8 mouse cellular contexts compared by ENCODE assay signal in the genomic region with DNA sequence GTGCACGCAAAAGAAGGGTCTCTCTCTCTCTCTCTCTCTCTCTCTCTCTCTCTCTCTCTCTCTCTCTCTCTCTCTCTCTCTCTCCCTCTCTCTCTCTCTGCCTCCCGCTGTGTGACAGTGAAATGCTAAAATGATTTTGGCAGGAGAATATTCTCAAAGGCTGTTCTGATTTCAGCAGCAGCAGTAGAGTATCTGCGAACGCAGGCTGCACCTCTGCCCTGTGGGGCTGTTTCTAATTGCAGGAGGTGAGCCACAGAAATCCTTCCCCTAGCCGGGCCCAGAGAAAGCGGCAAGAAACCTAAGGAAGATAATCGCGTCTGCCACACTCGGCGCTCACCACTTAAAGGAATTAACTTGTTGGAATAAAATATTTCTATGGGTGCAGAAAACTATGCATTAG.
DNase-seq lines count a peak whose midpoint lies in the region; ATAC-seq lines count a peak whose summit lies in the region.

No protein-coding gene starts in this region.

- DNase-seq in heart, postnatal 25 days (ENCODE audit: low spot score), result no peak
- DNase-seq in brain, embryonic 18.5 days (ENCODE audit: low read depth, low spot score), result peak; percentile 10
- no peak for DNase-seq in right cerebral cortex, adult 18-20 months
- no peak for DNase-seq in left cerebral cortex, adult 8-10 months (ENCODE audit: low spot score in 2 of 2)
- no peak for DNase-seq in layer of hippocampus, adult 11-12 months (ENCODE audit: low spot score)

- no peaks in the 10 kb centered on the region for H3K36me3 ChIP-seq in heart, embryonic 14.5 days (ENCODE audit: control insufficient read depth, insufficient read depth, low read length)
- H3K36me3 ChIP-seq in forebrain, embryonic 16.5 days (ENCODE audit: control insufficient read depth, insufficient read depth), result no peaks in the 10 kb centered on the region
- no peaks in the 10 kb centered on the region for H3K36me3 ChIP-seq in midbrain, embryonic 13.5 days

- 42% methylated on average over 10 of the region's 10 CpGs for WGBS in heart, embryonic 14.5 days
- 28% methylated on average over 10 of the region's 10 CpGs for WGBS in forebrain, embryonic 16.5 days
- 25% methylated on average over 10 of the region's 10 CpGs for WGBS in midbrain, embryonic 13.5 days

- H3K4me1 ChIP-seq in heart, embryonic 14.5 days (ENCODE audit: control insufficient read depth in 2 of 2, insufficient read depth in 2 of 2, low read length in 2 of 2), result no peaks in the 10 kb centered on the region; a peak in 1 of 4 replicates
- peaks cover 6% of the 10 kb centered on the region for H3K4me1 ChIP-seq in forebrain, embryonic 16.5 days (replicated peaks; ENCODE audit: control insufficient read depth, insufficient read depth, low read length)
- H3K4me1 ChIP-seq in midbrain, embryonic 13.5 days (replicated peaks), result peaks cover 7% of the 10 kb centered on the region; the same call in 1 of the 2 replicates

- peak overlapping the region in 1 of 2 experiments; percentile 21; a peak in 1 of 4 replicates for H3K4me3 ChIP-seq in heart, embryonic 14.5 days (ENCODE audit: control insufficient read depth in 1 of 2, insufficient read depth in 1 of 2, low read depth in 1 of 2, low read length in 2 of 2)
- H3K4me3 ChIP-seq in forebrain, embryonic 16.5 days (replicated peaks; ENCODE audit: low read length), result no peak overlapping the region
- H3K4me3 ChIP-seq in midbrain, embryonic 13.5 days (replicated peaks), result no peak overlapping the region

- H3K9ac ChIP-seq in heart, embryonic 14.5 days (ENCODE audit: low read length), result no peak overlapping the region
- H3K9ac ChIP-seq in forebrain, embryonic 16.5 days (replicated peaks; ENCODE audit: low read depth, low read length), result no peak overlapping the region
- H3K9ac ChIP-seq in midbrain, embryonic 13.5 days (replicated peaks), result no peak overlapping the region

- intact Hi-C loops in heart, postnatal 25 days (cut with DNase I), result loop anchor here (5.0 kb wide), 1 partner anchor 436 kb away; no protein-coding TSS in a partner anchor

- H3K27ac ChIP-seq in heart, embryonic 14.5 days (replicated peaks in 1 of 2; ENCODE audit: control insufficient read depth in 1 of 2, insufficient read depth in 1 of 2, low read depth in 2 of 2, low read length in 2 of 2), result no peak overlapping the region
- H3K27ac ChIP-seq in forebrain, embryonic 16.5 days (ENCODE audit: low read length), result no peak overlapping the region
- H3K27ac ChIP-seq in midbrain, embryonic 13.5 days, result peak overlapping the region; percentile 30; the same call in 1 of the 2 replicates

- no peaks in the 10 kb centered on the region for H3K27me3 ChIP-seq in heart, embryonic 14.5 days (ENCODE audit: control insufficient read depth, insufficient read depth, low read length)
- no peaks in the 10 kb centered on the region for H3K27me3 ChIP-seq in forebrain, embryonic 16.5 days (replicated peaks; ENCODE audit: control insufficient read depth, insufficient read depth, low read length)
- H3K27me3 ChIP-seq in midbrain, embryonic 13.5 days, result 0 out of 2 replicates have a peak, but pooled peaks cover 4% of the 10 kb centered on the region

- ATAC-seq in heart, embryonic 14.5 days (ENCODE audit: insufficient number of reproducible peaks, insufficient read depth, low FRiP score, low read depth), result no peak
- no peak; the same call in 1 of the 2 replicates for ATAC-seq in forebrain, embryonic 16.5 days
- no peak for ATAC-seq in midbrain, embryonic 13.5 days

- no peaks in the 10 kb centered on the region for H3K9me3 ChIP-seq in heart, embryonic 14.5 days (ENCODE audit: control insufficient read depth, low read length)
- no peaks in the 10 kb centered on the region for H3K9me3 ChIP-seq in forebrain, embryonic 16.5 days (ENCODE audit: control insufficient read depth, low read length)
- no peaks in the 10 kb centered on the region for H3K9me3 ChIP-seq in midbrain, embryonic 13.5 days

- peak overlapping the region; percentile 57 for H3K4me2 ChIP-seq in heart, embryonic 14.5 days (ENCODE audit: low read length)
- peak overlapping the region; percentile 23 for H3K4me2 ChIP-seq in forebrain, embryonic 16.5 days (ENCODE audit: low read length)
- peak overlapping the region; percentile 36 for H3K4me2 ChIP-seq in midbrain, embryonic 13.5 days (replicated peaks)
